Mouse (Mus musculus) CH12F3 (cell line): ENCODE measurements at regions not wholly inside any gene's neighbourhood (a gene's known extent, or its start where the extent isn't known, plus 50 kb on each side); places are given as distances from the start of the nearest gene placed in this dataset.

Experiments used
- in situ Hi-C: fragments of 300-500 bp; cut with MboI; formaldehyde crosslinking; loops from 2 replicates; pipeline ENCODE4 v1.14.3; 2020; ENCODE audit warnings: low sequenced_read_pairs

DNA sequence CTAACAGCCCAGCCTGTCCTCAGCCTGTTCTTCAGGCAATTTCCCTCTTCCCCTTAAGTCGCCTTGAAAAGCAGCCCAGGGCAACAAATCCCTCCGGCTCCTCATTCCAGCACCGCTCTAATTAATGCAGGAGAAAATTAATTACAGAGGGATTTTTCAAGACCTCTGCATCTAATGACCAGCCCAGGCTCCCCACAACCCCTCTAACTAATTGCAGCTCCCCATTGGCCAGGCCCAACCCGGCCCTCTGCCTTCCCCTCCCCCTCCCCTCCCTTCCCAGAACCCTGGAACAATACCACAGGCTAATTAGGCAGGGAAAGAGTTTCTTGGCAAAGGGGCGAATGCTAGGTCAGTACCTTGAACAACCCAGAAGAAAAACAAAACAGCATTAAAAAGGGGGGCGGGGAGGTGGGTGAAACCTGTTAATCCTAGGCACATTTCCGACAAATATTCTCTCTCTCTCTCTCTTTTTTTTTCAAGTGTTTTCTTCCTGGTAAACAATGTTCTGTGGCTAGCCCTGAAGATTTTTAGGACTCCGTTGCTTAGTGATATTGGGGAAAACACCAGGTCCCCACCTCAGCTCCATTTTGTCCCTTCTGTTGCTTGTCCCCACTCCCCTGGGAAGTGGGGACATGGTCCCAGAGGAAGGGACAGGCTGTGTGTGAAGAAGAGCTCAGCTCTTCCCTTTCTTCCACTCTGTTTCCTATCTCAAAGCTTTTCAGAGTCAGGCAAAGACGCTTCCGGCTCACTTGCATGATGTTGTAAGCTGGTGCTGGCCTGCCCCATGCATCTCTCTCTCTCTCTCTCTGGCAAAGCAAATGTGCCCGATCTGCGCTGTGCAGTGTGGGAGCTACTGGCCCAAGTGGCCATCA is 195.1 kb downstream of the Sox9 start:
- in situ Hi-C loops: no loop called here

DNA sequence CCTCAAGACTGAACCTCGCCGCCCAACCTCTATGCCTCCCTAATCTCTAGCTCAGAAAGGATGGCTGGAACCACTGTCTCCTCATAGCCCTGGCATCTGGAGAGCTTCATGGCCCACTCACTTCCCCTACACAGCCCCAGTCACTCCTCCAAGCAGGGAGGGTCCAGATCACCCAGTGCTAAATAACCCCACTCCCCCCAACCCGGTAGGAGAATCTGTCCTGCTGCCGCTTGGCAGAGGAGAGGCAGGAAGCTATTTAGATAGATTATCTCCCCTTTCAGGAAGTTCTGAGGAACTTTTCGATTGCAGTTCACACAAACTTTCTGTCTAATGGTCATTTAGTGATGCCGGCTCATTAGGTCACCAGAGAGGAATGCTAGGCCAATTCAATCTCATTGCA is 196.9 kb downstream of the Sox9 start:
- in situ Hi-C loops: no loop called here

GRCm38 (mm10) chr11:112979413-112979812 is 197.4 kb downstream of the Sox9 start:
- in situ Hi-C loops: no loop called here

- in situ Hi-C loops: no loop called here
These were observed 200.3 kb downstream of the Sox9 start for GRCm38 (mm10) chr11:112982165-112982801.

- in situ Hi-C loops: no loop called here
These were observed 201.0 kb downstream of the Sox9 start for GRCm38 (mm10) chr11:112982802-112983591.

GRCm38 (mm10) chr11:112986029-112986573 is 204.1 kb downstream of the Sox9 start:
- in situ Hi-C loops: no loop called here

DNA sequence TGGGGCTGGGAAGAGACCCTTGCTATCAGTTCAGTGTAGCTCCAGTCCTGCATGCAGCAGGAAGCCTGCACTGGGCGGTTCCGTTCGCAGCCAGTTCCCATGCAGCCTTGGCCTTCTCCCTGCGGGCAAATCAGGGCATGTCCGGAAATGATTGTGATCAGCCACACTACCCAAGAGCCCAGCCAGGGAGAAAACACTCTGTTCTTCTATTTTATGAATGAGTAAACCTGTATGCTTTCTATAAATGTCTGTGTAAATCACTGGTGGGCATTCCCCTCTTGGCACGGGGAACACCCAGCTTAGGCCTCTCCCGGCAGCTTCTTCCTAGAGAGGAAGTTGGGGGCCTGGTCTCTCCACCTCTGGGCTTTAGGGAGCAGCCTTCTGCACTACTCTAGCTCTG is 205.8 kb downstream of the Sox9 start:
- in situ Hi-C loops: no loop called here

DNA sequence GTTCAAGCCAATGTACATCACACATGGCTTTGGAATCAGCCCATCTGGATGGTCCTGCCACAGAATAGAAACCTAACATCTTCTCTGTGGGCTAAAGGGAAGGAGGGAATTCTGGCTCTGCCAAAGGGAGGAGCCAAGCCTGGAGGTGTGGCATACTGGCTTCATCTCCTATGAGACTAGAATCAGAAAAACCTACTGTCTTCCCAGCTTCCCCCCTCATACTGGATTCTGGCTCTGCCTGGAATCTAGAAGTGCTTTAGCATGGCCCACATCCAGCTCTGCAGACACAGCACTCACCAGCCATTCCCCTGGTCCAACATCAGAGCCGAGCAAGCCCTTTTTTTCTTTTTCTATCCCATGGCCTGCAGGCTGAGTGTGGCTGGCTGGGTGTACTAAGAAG is 206.9 kb downstream of the Sox9 start:
- in situ Hi-C loops: no loop called here

DNA sequence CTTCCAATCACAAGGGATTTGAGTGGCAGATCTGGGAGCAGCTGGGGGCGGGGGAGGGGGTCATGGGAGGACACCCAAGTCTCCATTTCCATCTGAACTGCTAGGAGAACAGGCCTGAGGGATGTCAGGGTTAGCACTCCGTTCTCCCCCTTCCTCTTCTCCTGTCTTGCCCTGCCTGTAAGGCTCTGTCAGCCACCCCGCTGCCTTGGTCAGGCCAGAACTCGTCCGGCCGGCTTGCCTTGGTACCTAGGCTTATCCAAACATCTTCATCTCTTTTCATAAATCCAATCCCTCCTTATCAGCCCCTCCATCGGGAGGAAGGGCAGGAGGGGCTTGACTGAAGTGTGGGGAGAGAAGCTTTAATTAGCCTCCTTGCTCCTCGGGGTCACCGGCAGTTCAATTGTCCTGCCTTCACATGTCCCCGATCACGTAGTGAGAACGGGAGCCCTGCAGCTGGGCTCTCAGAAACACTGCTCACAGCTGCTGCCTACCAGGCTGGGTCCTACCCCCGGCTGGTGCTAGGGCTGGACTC is 208.0 kb downstream of the Sox9 start:
- in situ Hi-C loops: no loop called here

- in situ Hi-C loops: no loop called here
These were observed 208.7 kb downstream of the Sox9 start for GRCm38 (mm10) chr11:112990751-112991150.

DNA sequence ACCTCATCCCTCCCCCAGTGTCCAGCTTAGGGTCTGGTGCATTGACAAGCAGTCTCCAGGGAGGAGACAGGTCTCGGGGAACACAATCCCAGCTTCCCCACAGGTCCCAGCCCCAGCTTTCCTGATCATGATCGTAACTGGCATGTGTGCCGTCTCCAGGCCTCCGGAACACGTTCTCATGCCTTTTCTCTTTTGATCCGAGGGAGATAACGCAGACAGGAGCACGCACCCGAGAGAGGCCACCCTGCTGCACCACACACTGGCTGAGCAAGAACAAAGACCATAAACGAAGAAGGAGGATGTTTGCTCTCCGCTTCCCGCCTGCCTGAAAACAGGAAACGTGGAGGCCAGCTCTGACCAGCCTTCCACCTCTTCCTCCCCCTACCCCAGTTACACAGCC is 209.8 kb downstream of the Sox9 start:
- in situ Hi-C loops: no loop called here

DNA sequence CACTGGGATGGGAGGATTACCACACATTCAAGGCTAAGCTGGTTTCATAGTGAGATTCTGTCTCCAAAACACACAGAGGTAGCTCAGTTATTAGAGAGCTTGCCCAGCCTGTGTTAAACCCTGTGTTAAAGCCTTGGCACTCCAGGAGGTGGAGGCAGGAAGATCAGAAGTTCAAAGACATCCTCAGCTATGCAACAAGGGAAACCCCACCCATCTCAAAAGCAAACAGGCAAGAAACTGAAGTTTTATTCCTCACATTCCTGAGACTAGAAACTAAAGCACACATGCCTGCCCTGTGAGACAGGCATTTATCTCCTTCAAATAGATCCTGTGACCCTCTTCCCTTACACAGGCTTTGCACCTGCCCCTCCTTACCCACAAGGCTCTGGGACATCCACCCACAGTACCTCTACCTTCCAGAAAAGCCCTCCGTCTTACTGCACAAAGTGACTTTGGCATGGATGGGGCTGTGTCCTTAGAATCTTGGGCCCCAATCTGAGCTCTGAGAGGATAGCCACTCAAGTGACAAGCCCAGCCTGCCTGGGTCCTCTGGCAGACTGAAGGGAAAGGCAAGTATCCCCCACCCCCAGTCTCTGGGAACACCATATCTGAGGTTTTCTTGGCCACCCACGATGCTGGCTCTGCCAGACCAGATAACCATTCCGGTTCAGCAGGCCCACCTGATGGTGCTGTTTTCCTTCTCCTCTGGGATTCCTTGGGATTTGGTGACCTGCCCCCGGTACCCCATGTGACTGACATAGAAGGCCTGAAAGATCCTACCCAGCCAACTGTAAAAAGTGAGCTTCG is 217.0 kb downstream of the Sox9 start:
- in situ Hi-C loops: no loop called here

GRCm38 (mm10) chr11:113001071-113001470 is 219.0 kb downstream of the Sox9 start:
- in situ Hi-C loops: no loop called here

- in situ Hi-C loops: no loop called here
These were observed 223.9 kb downstream of the Sox9 start for GRCm38 (mm10) chr11:113005895-113006294.

GRCm38 (mm10) chr11:113008521-113008920 is 226.5 kb downstream of the Sox9 start:
- in situ Hi-C loops: no loop called here

DNA sequence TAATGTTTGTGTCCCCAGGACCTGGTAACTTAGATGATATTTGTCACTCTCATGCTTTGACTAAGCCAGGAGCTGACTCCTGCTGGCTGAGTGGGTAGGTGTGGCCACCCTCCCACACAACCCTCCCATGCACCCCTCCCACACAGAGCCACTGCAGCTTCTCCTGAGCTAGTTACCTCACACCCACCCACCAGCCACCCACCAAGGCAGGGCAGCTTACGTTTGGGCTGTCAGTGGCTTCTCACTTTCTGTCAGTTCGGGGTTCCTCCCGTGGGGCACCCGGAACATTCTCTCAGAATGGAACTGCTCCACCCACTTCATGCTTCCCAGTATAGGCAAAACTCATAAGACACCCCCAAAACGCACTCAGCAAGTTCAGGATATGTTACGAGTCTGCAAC is 227.4 kb downstream of the Sox9 start:
- in situ Hi-C loops: no loop called here

- in situ Hi-C loops: no loop called here
These were observed 228.9 kb downstream of the Sox9 start for GRCm38 (mm10) chr11:113010906-113011305.

DNA sequence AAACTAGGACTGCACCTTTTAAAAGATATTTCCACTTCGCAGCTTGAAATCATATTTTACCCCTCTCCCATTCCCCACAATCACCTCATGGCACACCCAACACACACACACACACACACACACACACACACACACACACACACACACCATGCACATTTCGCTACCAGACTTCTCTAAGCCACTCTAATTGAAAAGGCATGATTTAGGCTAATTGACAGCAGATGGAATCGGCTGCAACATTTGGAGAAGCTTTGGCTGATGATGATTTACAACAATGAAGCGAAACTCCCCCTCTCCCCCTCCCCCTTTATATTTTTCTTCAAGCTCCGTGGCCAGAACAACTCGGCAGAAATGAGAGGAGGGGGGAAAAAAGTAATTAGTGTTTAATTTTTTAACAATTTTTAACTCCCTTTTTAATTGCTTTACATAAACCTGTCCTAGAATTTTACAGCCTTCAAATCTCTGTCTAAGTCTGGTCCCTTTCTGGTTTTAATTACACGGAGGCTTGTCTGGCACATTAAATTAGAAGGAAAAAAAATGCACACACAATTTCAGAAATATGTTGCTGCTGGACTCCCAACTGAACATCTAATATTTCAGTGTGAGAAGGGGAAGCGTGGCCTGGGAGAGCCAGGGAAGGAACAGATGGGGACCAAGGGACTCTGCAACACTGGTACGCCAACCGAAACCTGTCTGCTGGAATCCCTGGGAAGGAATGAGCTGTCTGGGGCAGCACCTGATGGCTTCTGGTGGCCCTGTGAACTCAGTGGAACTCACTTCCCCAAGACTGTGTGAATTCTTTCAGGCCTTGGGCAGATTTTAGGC is 232.4 kb downstream of the Sox9 start:
- in situ Hi-C loops: no loop called here

GRCm38 (mm10) chr11:113015686-113016304 is 233.8 kb downstream of the Sox9 start:
- in situ Hi-C loops: no loop called here
